ENCODE assay signal across 25 mouse cellular contexts in the genomic region with DNA sequence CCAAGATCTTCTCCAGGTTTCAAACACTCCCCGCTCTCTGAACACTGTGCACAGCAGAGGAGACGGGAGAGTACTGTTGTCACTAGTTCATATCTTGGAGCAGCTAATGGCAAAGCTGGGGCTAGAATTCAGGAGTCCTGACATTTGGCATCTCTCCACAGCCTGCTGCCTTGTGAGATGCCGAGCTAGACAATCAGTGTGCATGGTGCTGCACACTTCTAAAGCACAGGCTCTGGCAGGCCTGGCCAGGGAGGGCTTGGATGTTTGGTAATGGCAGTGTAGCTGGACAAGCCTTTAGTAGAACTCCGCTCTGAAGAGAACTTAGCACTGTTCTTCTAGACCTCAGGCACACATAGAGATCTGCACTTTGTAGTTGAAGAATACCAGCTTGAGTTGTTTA. TPM values are rescaled to one million over a fixed set of nuclear protein-coding genes. Genes with fewer than 3 reads are reported as not detected.
A peak's percentile ranks its signal among the peaks of the same experiment; 100 is the strongest.
DNase-seq lines count a peak whose midpoint lies in the region; ATAC-seq and TF ChIP-seq lines count a peak whose summit lies in the region.
"Had no signal": no experiment of that assay in that cellular context is flagged by ENCODE, and none has a peak within 500 bp of the region (broad histone marks: within the 10 kb centered on the region; RNA-seq: fewer than 3 reads in every experiment).

No protein-coding gene starts in this region.

- no peak overlapping the region for H3K4me3 ChIP-seq in forebrain, embryonic 14.5 days (ENCODE audit: low read depth, low read length)
- no peak overlapping the region for H3K4me3 ChIP-seq in forebrain, postnatal 0 days (ENCODE audit: low read depth, low read length)
- H3K4me3 ChIP-seq in liver, postnatal 0 days (ENCODE audit: low read depth, low read length) = no peak overlapping the region
- H3K4me3 ChIP-seq: embryonic facial prominence, embryonic 12.5 days; gastrocnemius, adult 2 months; intestine, embryonic 15.5 days; liver, embryonic 13.5 days; lung, embryonic 15.5 days; megakaryocyte, embryonic 14.5 days; neural tube, embryonic 12.5 days had no signal

- H3K4me2 ChIP-seq in forebrain, embryonic 14.5 days (ENCODE audit: low read length) = no peak overlapping the region
- no peak overlapping the region for H3K4me2 ChIP-seq in forebrain, postnatal 0 days (ENCODE audit: low read depth)
- H3K4me2 ChIP-seq in liver, postnatal 0 days (ENCODE audit: low read depth, low read length) = no peak overlapping the region
- H3K4me2 ChIP-seq: embryonic facial prominence, embryonic 12.5 days; hindbrain, embryonic 14.5 days; intestine, embryonic 15.5 days; liver, embryonic 13.5 days; lung, embryonic 15.5 days; neural tube, embryonic 12.5 days had no signal

- TF ChIP-seq POLR2A in brain, embryonic 14.5 days (IDR thresholded peaks at IDR 0.05; ENCODE audit: borderline replicate concordance, extremely low read depth, insufficient read depth, insufficient read length, poor library complexity, severe bottlenecking) = no peak

- no peaks in the 10 kb centered on the region for H3K9me3 ChIP-seq in forebrain, embryonic 14.5 days (replicated peaks; ENCODE audit: control insufficient read depth, low read length)
- H3K9me3 ChIP-seq in forebrain, postnatal 0 days (ENCODE audit: low read length) = no peaks in the 10 kb centered on the region
- H3K9me3 ChIP-seq in liver, postnatal 0 days (ENCODE audit: low read length) = no peaks in the 10 kb centered on the region
- H3K9me3 ChIP-seq: embryonic facial prominence, embryonic 12.5 days; intestine, embryonic 15.5 days; liver, embryonic 13.5 days; lung, embryonic 15.5 days; megakaryocyte, embryonic 14.5 days; neural tube, embryonic 12.5 days had no signal

- no peaks in the 10 kb centered on the region for H3K27me3 ChIP-seq in forebrain, embryonic 14.5 days (replicated peaks; ENCODE audit: control insufficient read depth, insufficient read depth, low read length)
- H3K27me3 ChIP-seq in forebrain, postnatal 0 days (ENCODE audit: insufficient read depth, low read length) = no peaks in the 10 kb centered on the region
- no peaks in the 10 kb centered on the region for H3K27me3 ChIP-seq in liver, postnatal 0 days (ENCODE audit: insufficient read depth, low read length)
- H3K27me3 ChIP-seq: embryonic facial prominence, embryonic 12.5 days; intestine, embryonic 15.5 days; liver, embryonic 13.5 days; lung, embryonic 15.5 days; megakaryocyte, embryonic 14.5 days; neural tube, embryonic 12.5 days had no signal

- H3K9ac ChIP-seq in forebrain, embryonic 14.5 days (ENCODE audit: low read length) = no peak overlapping the region
- no peak overlapping the region for H3K9ac ChIP-seq in forebrain, postnatal 0 days
- H3K9ac ChIP-seq in liver, postnatal 0 days (replicated peaks) = no peak overlapping the region
- H3K9ac ChIP-seq: embryonic facial prominence, embryonic 12.5 days; hindbrain, embryonic 14.5 days; intestine, embryonic 15.5 days; liver, embryonic 13.5 days; lung, embryonic 15.5 days; neural tube, embryonic 12.5 days had no signal

- H3K4me1 ChIP-seq in forebrain, embryonic 14.5 days (ENCODE audit: control insufficient read depth, insufficient read depth, low read length) = 0 out of 2 replicates have a peak, but pooled peaks cover 4% of the 10 kb centered on the region
- no peaks in the 10 kb centered on the region for H3K4me1 ChIP-seq in forebrain, postnatal 0 days (ENCODE audit: insufficient read depth)
- no peaks in the 10 kb centered on the region for H3K4me1 ChIP-seq in liver, postnatal 0 days (ENCODE audit: insufficient read depth)
- H3K4me1 ChIP-seq: intestine, embryonic 15.5 days; lung, embryonic 15.5 days; neural tube, embryonic 12.5 days had no signal

- 74% methylated on average over 4 of the region's 4 CpGs for WGBS in forebrain, embryonic 14.5 days
- 58% methylated on average over 4 of the region's 4 CpGs for WGBS in forebrain, postnatal 0 days
- 82% methylated on average over 4 of the region's 4 CpGs for WGBS in liver, postnatal 0 days (ENCODE audit: insufficient replicate concordance)

- peaks cover 26% of the 10 kb centered on the region for H3K36me3 ChIP-seq in forebrain, embryonic 14.5 days (ENCODE audit: control insufficient read depth, insufficient read depth, low read length)
- H3K36me3 ChIP-seq in forebrain, postnatal 0 days (ENCODE audit: insufficient read depth) = peaks cover 29% of the 10 kb centered on the region
- H3K36me3 ChIP-seq in liver, postnatal 0 days (replicated peaks; ENCODE audit: insufficient read depth, low read length) = peaks cover 14% of the 10 kb centered on the region

- ATAC-seq in forebrain, embryonic 14.5 days = no peak
- no peak for ATAC-seq in forebrain, postnatal 0 days
- ATAC-seq in liver, postnatal 0 days = no peak
- ATAC-seq: intestine, embryonic 15.5 days had no signal

- TF ChIP-seq EP300 in liver, postnatal 0 days (IDR thresholded peaks at IDR 0.05; ENCODE audit: low read depth) = no peak

- no peak overlapping the region for H3K27ac ChIP-seq in forebrain, embryonic 14.5 days (ENCODE audit: low read depth, low read length)
- H3K27ac ChIP-seq in forebrain, postnatal 0 days (ENCODE audit: low read depth, low read length) = no peak overlapping the region
- H3K27ac ChIP-seq in liver, postnatal 0 days (ENCODE audit: low read depth) = no peak overlapping the region
- H3K27ac ChIP-seq: embryonic facial prominence, embryonic 12.5 days; hindbrain, embryonic 14.5 days; intestine, embryonic 15.5 days; liver, embryonic 13.5 days; lung, embryonic 15.5 days; neural tube, embryonic 12.5 days had no signal

- peak; percentile 3 for DNase-seq in adrenal gland, postnatal 14 days
- DNase-seq in adrenal gland, adult (ENCODE audit: inconsistent age in 2 of 2, low spot score in 1 of 2) = no peak
- peak; percentile 40 for DNase-seq in forebrain, embryonic 14.5 days (ENCODE audit: low spot score)
- DNase-seq in forebrain, postnatal 0 days = no peak
- peak; percentile 59 for DNase-seq in brain, embryonic 14.5 days (ENCODE audit: low read depth)
- peak; percentile 55 to 66 for DNase-seq in cerebellum, postnatal 25 days
- no peak for DNase-seq in liver, postnatal 0 days
- no peak for DNase-seq in lung, adult 18-20 months
- DNase-seq: adrenal gland, postnatal 25 days; gastrocnemius, adult 2 months; heart, postnatal 4 days; kidney, adult 9 months; kidney, postnatal 25 days; liver, embryonic 13.5 days; lung, postnatal 36 days; midbrain, embryonic 14.5 days; retina, postnatal 1 day; right cerebral cortex, postnatal 25 days; spleen, adult 18-20 months had no signal

- TF ChIP-seq CTCF in forebrain, postnatal 0 days (IDR thresholded peaks at IDR 0.05; ENCODE audit: low read depth) = no peak
- no peak for TF ChIP-seq CTCF in brain, embryonic 14.5 days (IDR thresholded peaks at IDR 0.05; ENCODE audit: borderline replicate concordance, extremely low read depth, insufficient read depth, insufficient read length)
- no peak for TF ChIP-seq CTCF in liver, postnatal 0 days (IDR thresholded peaks at IDR 0.05; ENCODE audit: low read depth)

RNA-seq across cellular contexts. Expression of gene Tor3a, which starts 28.2 kb away (rescaled TPM):
- total RNA-seq in adrenal gland, postnatal 14 days (2021) = 10.6 and 13.8 TPM in 2 replicates
- polyA plus RNA-seq in forebrain, embryonic 14.5 days (2014; fragmentation: Nextera tagmentation; extraction: Ambion mirVana) = 4.5 and 6.5 TPM in 2 replicates
- 1.5 and 4.5 TPM in 2 replicates for total RNA-seq in forebrain, postnatal 0 days (2014; rRNA removed)
- polyA plus RNA-seq in forebrain, postnatal 0 days (2015; fragmentation: Nextera tagmentation; extraction: Ambion mirVana) = 4.0 and 4.4 TPM in 2 replicates
- 2.7 and 3.0 TPM in 2 replicates for polyA plus RNA-seq in brain, embryonic 14.5 days (2012; rRNA removed)
- polyA plus RNA-seq in liver, postnatal 0 days (2015; fragmentation: Nextera tagmentation; extraction: Ambion mirVana) = 12.4 and 19.4 TPM in 2 replicates

Comparison
In these comparisons a context has a peak if more than half of its experiments do, and no peak if none do; other contexts are left out.
1. DNase-seq: peak in adrenal gland, postnatal 14 days (single experiment), forebrain, embryonic 14.5 days (single experiment), brain, embryonic 14.5 days (single experiment) and cerebellum, postnatal 25 days (2 of 2); none in adrenal gland, adult (0 of 2), forebrain, postnatal 0 days (single experiment), liver, postnatal 0 days (single experiment) and lung, adult 18-20 months (0 of 2).